Comparison of ENCODE assay signal across 8 mouse cellular contexts in the genomic region with DNA sequence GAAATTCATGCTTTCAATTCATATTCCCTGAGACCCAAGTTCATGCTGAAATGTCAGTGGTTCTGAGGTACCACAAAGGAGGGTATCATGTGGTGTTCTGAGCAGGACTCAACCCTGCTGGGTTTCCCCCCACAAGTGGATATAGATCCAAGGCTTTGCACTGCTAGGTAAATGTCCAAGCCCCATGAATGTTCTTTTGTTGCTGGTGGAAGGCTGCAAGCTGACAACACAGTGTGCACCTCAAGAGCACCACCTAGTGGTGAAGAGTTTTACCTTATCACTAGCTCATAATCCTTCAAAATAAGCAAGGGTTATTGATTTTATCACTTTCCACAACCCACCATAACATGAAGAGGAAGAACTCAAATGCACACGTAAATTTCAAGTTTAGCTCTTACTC. TPM values are rescaled to one million over a fixed set of nuclear protein-coding genes. Genes with fewer than 3 reads are reported as not detected.
DNase-seq lines count a peak whose midpoint lies in the region; ATAC-seq and TF ChIP-seq lines count a peak whose summit lies in the region.

No protein-coding gene starts in this region.

- peak; percentile 85 for TF ChIP-seq CTCF in gastrocnemius, adult 2 months (IDR thresholded peaks at IDR 0.05)
- peak; percentile 24; the same call in 1 of the 2 replicates for TF ChIP-seq CTCF in testis, adult 2 months (IDR thresholded peaks at IDR 0.05; ENCODE audit: control insufficient read depth, insufficient read depth, insufficient replicate concordance, low read depth, low read length)

- intact Hi-C loops in gastrocnemius, adult 2 months (cut with DNase I) = no loop called here

- no peak overlapping the region for H3K4me2 ChIP-seq in hindbrain, embryonic 16.5 days (ENCODE audit: low read length)

- H3K9me3 ChIP-seq in hindbrain, embryonic 16.5 days (ENCODE audit: control insufficient read depth, low read length) = no peaks in the 10 kb centered on the region

- peak; percentile 30 for DNase-seq in gastrocnemius, adult 2 months
- no peak for DNase-seq in gastrocnemius, adult 8-10 months (ENCODE audit: low spot score in 2 of 2)
- DNase-seq in testis, postnatal 14 days (ENCODE audit: low spot score) = no peak
- DNase-seq in cerebellum, adult 9-11 months = peak; percentile 74
- peak; percentile 81 for DNase-seq in mesoderm, embryonic 11.5 days (ENCODE audit: low read depth, low spot score)
- DNase-seq in spleen, postnatal 4 days (ENCODE audit: low spot score in 2 of 2) = no peak

- H3K4me3 ChIP-seq in gastrocnemius, adult 2 months = no peak overlapping the region
- H3K4me3 ChIP-seq in testis, adult 2 months (ENCODE audit: control insufficient read depth, low read depth, low read length) = no peak overlapping the region
- no peak overlapping the region for H3K4me3 ChIP-seq in hindbrain, embryonic 16.5 days (ENCODE audit: low read length)

- H3K27me3 ChIP-seq in testis, adult 2 months (ENCODE audit: control insufficient read depth, insufficient read depth, low read length) = no peaks in the 10 kb centered on the region
- no peaks in the 10 kb centered on the region for H3K27me3 ChIP-seq in hindbrain, embryonic 16.5 days (replicated peaks; ENCODE audit: control insufficient read depth, insufficient read depth, low read length)

- no peak overlapping the region for H3K27ac ChIP-seq in gastrocnemius, adult 2 months
- no peak overlapping the region for H3K27ac ChIP-seq in testis, adult 2 months (ENCODE audit: control insufficient read depth, insufficient read depth, low read depth, low read length)
- no peak overlapping the region for H3K27ac ChIP-seq in hindbrain, embryonic 16.5 days (ENCODE audit: low read depth, low read length)

- ATAC-seq in hindbrain, embryonic 16.5 days = peak; percentile 62; the same call in 1 of the 2 replicates

- no peak for TF ChIP-seq POLR2A in testis, adult 2 months (IDR thresholded peaks at IDR 0.05; ENCODE audit: control insufficient read depth, low read depth, low read length)

- H3K4me1 ChIP-seq in testis, adult 2 months (ENCODE audit: control insufficient read depth, insufficient read depth, low read length) = no peaks in the 10 kb centered on the region
- no peaks in the 10 kb centered on the region for H3K4me1 ChIP-seq in hindbrain, embryonic 16.5 days (ENCODE audit: control insufficient read depth, insufficient read depth, low read depth, low read length)

- H3K36me3 ChIP-seq in testis, adult 2 months (ENCODE audit: control insufficient read depth, insufficient read depth, low read length) = no peaks in the 10 kb centered on the region; the same call in 1 of the 2 replicates
- H3K36me3 ChIP-seq in hindbrain, embryonic 16.5 days (ENCODE audit: control insufficient read depth, insufficient read depth, low read length) = peaks cover 50% of the 10 kb centered on the region

- no peak overlapping the region for H3K9ac ChIP-seq in hindbrain, embryonic 16.5 days (ENCODE audit: low read depth, low read length)

- WGBS in hindbrain, embryonic 16.5 days = 32% methylated on average over 1 of the region's 1 CpGs

RNA-seq across cellular contexts. Expression of a gene that starts 10.8 kb away (rescaled TPM):
- total RNA-seq in gastrocnemius, adult 2 months (2021) = 1 to 10 TPM; 1.3 to 2.1 TPM
- 1 to 10 TPM in 2 of 4 experiments, under 1 TPM in 2; 0.46 to 1.1 (median 0.81) TPM for total RNA-seq in gastrocnemius, adult 8-10 months (2022)
- 13.9 and 17.9 TPM in 2 replicates for polyA plus RNA-seq in testis, adult 2 months (2012; rRNA removed)
- 3.5 and 3.8 TPM in 2 replicates for polyA plus RNA-seq in hindbrain, embryonic 16.5 days (2015; fragmentation: Nextera tagmentation; extraction: Ambion mirVana)

RNA-seq across cellular contexts. Expression of a gene that starts 16.0 kb away (rescaled TPM):
- total RNA-seq in gastrocnemius, adult 2 months (2021) = not detected
- not detected for total RNA-seq in gastrocnemius, adult 8-10 months (2022)
- polyA plus RNA-seq in testis, adult 2 months (2012; rRNA removed) = 4.5 and 5.6 TPM in 2 replicates
- 3.3 and 3.9 TPM in 2 replicates for polyA plus RNA-seq in hindbrain, embryonic 16.5 days (2015; fragmentation: Nextera tagmentation; extraction: Ambion mirVana)

RNA-seq across cellular contexts. Expression of a gene that starts 42.5 kb away (rescaled TPM):
- under 1 TPM; 0.15 to 0.56 TPM for total RNA-seq in gastrocnemius, adult 2 months (2021)
- total RNA-seq in gastrocnemius, adult 8-10 months (2022) = under 1 TPM; 0.10 to 0.13 (median 0.12) TPM
- 3.1 and 3.2 TPM in 2 replicates for polyA plus RNA-seq in testis, adult 2 months (2012; rRNA removed)
- 0.29 and 0.36 TPM in 2 replicates for polyA plus RNA-seq in hindbrain, embryonic 16.5 days (2015; fragmentation: Nextera tagmentation; extraction: Ambion mirVana)

RNA-seq across cellular contexts. Expression of a gene that starts 45.1 kb away (rescaled TPM):
- under 1 TPM; 0.10 to 0.17 TPM for total RNA-seq in gastrocnemius, adult 2 months (2021)
- under 1 TPM in 1 of 4 experiments, not detected in 3; 0.07 TPM for total RNA-seq in gastrocnemius, adult 8-10 months (2022)
- 175 and 177 TPM in 2 replicates for polyA plus RNA-seq in testis, adult 2 months (2012; rRNA removed)
- 0.05 TPM in 1 of 2 replicates, not detected in the other for polyA plus RNA-seq in hindbrain, embryonic 16.5 days (2015; fragmentation: Nextera tagmentation; extraction: Ambion mirVana)

RNA-seq across cellular contexts. Expression of a gene that starts 49.4 kb away (rescaled TPM):
- total RNA-seq in gastrocnemius, adult 2 months (2021) = 10 to 100 TPM; 22.2 to 26.4 TPM
- 10 to 100 TPM; 19.1 to 22.8 (median 20.5) TPM for total RNA-seq in gastrocnemius, adult 8-10 months (2022)
- 259 and 263 TPM in 2 replicates for polyA plus RNA-seq in testis, adult 2 months (2012; rRNA removed)
- polyA plus RNA-seq in hindbrain, embryonic 16.5 days (2015; fragmentation: Nextera tagmentation; extraction: Ambion mirVana) = 105 and 116 TPM in 2 replicates

Comparison
In these comparisons a context has a peak if more than half of its experiments do, and no peak if none do; other contexts are left out.
1. DNase-seq: peak in gastrocnemius, adult 2 months (single experiment), cerebellum, adult 9-11 months (single experiment) and mesoderm, embryonic 11.5 days (single experiment); none in gastrocnemius, adult 8-10 months (0 of 2), testis, postnatal 14 days (single experiment) and spleen, postnatal 4 days (0 of 2).